Mouse (Mus musculus) heart, adult 11 months (tissue): ENCODE results near the gene Pde4d.
A peak's percentile ranks its signal among the peaks of the same experiment; 100 is the strongest.

Source experiments
- DNase-seq: peaks from one replicate; pipeline ENCODE4 v3.0.0; 2022

The Pde4d gene

DNA sequence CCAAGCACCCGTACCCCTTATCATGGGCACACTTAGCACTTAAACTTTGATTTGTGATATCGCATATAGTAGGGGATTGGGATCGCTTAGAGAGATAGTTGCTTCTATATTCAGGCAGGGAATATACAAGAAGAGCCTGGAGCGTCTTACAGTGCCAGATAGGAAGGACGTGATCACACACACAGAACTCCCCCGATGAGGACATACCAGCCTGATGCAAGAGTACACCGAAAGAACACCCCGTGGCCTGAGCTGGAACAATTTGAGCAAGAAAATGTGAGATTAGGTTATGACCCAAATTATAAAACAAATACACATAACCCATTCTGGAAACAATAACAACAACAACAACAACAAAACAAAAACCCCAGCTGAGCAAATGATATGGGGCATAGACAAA lies 1461.2 kb downstream of the Pde4d start:
- DNase-seq = peak; percentile 48

DNA sequence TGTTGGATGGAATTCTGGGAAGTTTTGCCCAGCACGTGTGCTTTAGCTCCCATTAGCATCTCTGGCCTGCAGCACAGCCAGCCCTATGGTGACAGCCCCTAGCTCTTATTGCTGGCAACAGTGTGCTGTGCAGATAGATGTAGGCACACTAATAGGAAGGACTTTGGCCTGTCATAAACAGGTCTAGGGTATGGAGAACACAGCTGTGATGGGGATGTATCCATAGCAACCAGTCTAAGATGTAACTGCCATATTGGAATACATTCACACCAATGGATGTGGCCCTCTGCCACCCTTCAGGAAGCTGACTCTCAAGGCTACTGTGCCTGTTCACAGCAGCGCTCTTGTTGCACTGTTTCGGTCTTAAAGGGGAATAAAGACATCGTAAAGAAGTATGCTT lies 1462.9 kb downstream of the Pde4d start:
- peak; percentile 64 for DNase-seq

DNA sequence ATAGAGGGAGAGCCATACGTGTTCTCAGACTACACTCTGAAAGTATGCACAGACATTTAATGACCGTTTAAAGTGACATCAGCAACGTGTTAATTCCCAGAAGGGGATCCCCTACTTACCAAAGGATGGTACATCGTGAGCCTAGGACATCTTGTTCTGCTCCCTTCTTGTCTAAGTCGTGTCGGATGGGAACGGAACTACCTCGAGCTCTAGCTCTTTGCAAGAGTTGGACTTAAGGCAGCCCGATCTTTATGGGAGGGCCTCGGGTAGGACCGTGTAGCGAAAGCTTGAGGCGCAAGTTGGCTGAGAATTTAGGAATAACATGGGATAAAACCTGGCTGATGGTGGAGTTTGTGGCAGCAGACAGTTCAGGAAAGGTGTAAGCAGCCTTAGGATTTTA lies 1464.5 kb downstream of the Pde4d start:
- peak; percentile 76 for DNase-seq

DNA sequence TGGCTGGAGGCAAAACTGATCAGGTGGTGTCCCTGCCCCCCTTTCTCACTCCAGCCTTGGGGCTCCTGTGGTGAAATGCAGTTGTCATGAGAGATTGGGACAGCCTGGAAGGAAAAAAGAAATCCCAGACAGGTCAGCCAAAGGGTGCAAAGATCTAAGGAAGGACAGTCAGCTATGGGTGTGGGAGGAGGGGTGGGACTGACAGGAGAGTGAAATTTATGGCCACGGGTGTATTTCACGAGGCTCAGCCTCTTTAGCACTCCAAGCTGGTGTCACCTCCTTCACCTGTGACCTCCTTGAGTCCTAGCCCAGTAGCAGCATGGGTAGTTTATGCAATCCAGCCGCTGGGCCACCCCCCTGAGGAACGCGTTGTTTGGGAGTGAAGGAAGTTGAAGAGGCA lies 1465.1 kb downstream of the Pde4d start:
- DNase-seq = peak; percentile 93

DNA sequence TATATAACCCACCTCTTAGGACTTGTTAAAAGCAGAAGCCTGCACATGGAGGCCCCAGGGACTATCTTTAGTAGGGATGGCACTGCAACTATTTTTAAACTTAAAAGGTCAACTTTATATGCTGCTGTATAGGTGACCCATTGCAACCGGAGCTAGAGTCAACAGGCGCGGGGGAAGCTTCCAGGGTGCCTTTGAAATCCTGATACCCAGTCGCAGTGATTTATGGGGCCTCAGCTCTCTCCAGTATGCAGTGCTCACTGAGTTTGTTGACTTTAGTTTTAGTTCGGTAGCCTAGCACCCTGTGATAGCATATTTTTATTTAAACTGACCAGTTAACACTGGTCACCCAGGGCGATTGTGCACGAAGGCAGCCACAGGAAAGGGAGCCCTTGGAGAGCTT lies 1465.8 kb downstream of the Pde4d start:
- DNase-seq = peak; percentile 81

DNA sequence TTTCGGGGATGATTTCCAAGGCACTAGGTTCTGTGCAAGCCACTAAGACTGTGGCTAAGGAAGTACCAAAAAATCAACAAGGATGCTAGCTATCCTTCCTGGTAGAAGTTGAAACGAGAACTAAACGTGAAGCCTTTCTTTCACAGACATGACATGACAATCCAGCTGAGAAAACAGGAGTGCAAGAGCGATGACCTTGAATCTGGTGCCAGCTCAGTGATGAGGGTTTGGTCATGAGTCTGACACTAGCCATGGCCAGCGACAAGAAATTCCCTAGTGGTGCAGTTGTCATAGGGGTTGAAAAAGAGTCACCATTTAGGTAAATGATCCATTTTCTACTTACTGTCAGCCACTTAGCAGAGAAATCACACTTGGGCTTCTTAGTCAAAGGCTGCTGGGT lies 1466.2 kb downstream of the Pde4d start:
- DNase-seq = peak; percentile 89

DNA sequence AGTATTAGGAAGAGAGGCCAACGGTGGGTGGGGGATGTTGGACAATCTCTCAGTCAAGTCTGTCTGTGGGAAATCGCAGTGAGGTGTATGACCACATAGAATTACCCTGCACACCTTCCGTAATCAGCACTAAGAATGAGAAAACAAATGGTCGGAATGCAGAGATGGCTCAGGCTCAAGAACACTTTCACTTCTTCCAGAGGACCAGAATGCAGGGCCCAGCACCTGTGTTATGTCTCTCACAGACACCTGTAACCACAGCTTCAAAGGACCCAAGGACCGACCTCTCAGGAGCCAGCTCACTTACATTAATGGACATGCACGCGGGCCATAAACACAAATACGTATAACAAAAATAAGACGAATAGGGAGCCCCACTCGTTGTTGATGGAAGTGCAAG lies 1467.8 kb downstream of the Pde4d start:
- peak; percentile 60 for DNase-seq

DNA sequence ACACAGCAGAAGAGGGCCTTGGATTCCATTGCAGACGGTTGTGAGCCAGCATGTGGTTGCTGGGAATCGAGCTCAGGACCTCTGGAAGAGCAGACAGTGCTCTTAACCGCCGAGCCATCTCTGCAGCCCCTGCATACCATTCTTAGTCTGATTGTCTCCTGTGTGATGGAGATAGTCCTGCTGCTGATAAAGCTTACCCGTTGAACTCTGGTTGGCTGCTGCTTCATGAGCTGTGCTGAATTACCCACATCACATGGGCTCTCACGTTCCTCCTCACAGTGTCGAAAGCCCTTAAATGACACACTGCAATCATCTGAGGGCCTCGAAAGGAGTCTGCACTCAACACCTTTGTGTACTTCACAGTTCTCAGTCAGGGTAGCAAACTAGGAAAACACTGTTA lies 1468.9 kb downstream of the Pde4d start:
- peak; percentile 85 for DNase-seq

DNA sequence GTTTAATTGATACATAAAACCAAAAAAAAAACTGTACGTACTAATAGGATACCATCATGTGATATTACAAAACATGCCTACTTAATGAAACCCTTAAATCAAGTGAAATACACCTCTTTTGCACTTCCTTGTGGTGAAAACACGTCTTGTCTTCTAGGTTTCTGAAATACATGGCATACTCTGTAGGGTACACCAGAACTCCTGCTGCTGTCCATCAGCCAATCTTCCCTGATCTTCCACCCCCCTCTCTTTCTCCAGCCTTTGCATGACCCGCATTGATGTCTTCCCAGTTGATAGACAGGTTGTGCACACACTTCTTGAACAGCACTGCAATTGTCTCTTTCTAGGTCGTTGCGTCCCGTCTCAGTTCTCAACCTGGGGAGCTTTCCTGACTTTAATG lies 1470.5 kb downstream of the Pde4d start:
- DNase-seq = peak; percentile 55

DNA sequence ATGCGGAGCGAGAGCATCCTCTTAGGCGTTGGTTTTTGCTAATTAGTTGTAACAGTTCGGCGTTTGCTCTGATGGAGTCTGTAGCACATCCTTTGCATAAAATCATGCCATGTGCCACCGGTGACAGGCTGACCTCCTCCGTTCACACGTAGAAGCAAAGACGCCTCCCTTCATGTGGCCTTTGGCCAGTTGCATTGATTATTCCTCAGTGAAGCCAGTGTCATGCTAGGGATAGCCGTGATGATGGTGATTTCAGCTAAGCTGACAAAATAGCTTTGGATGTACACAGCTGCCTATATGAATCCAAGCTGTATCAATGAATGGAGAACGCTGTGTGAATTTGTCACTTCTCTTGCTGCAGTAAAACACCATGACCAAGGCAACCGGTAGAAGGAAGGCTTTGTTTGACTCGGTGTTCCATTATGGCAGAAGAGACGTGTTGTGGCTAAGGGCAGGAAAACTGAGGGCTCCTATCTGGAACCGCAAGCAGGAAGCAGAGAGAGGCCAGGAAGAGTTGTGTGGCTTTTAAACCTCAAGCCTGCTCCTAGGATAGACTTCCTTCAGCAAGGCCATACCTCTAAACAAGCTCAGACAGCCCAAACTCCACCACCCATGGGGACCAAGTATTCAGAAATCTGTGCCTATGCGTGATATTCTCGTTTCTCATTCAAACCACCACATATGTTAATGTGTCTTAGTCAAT lies 1471.7 kb downstream of the Pde4d start:
- peak; percentile 68 for DNase-seq

DNA sequence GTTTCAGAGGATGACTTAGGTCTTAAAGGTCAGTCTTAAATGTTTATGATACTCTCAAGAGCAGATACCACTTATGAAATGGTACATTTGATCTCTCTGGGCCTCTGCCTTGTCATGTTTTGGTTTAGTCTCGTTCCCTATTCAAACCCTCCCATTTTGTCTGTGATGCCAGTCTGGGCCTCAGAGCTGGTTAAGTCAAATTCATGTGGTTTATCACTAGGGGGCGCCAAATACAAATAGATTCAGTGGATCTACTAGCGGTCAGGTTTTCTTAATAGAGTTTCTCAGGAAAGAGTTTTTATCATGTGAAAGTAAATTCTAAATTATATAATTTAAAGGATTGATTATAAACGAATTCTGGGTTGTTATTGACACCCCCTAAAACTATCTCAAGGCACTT lies 1472.5 kb downstream of the Pde4d start:
- DNase-seq = peak; percentile 86

DNA sequence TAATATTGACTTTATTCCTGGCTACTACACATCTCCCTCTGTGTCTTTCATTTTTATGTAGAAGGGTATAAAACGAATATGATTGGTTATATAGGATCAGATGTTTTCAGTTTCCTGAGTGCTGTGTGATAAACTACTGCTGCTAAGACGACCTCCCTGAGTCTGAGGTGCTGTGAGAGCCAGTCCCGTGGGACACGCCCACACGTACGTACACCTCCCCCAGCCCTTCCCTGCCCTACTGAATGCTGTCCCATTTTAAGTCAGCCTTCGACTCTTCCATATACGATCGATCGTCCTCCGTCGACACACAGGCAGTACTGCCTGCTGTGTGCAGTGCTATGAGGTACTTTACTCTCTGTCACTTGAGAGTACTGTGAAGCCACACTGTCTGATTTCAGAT lies 1473.0 kb downstream of the Pde4d start:
- peak; percentile 56 for DNase-seq

DNA sequence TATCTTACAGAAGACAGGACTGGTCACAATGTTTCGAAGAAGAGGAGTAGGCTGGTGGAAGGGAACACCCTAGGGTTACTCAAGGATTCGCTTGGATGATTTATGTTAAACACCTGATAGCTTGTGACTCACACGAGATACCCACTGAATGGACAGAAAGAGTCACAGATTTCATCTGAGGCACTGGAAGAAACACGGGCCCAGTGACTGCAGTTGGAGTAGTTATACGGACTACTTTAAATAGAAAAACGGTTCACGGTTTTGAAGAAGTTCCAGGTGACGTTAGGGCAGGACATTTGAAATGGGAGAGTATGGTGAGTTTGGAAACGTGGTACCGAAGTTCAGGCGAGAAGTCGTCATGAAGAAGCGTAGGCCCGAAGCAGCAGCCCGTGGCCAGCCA lies 1475.0 kb downstream of the Pde4d start:
- DNase-seq = no peak

DNA sequence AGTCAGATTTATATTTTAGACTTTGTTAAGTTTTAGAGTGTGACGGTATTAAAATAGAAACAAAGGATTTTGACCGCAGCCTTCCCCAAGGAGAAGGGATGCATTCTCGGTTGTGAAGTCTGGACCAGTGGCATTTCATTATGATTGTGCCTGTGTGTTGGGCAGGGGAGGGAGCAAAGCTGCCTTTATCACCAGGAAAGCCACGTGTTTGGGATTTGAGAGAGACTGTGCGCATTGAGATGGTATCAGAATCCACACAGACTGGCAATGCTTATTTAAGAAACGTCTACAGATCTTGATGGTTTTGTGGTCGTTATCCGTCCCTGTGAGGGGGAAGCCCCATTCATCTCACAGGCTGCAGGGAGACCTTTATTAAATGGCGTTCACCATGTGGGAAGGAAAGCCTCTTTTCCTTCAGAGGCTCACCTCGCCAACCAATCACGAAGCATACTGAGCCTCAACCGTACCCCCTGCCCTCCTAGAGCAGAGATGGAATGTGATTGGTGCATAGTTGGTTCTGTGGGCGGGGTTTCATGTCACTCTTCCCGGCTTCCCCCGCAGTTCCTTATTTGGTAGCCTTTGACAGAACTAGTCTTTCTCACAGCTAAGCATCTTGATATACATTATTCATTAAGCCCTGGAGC lies 1476.7 kb downstream of the Pde4d start:
- peak; percentile 96 for DNase-seq

DNA sequence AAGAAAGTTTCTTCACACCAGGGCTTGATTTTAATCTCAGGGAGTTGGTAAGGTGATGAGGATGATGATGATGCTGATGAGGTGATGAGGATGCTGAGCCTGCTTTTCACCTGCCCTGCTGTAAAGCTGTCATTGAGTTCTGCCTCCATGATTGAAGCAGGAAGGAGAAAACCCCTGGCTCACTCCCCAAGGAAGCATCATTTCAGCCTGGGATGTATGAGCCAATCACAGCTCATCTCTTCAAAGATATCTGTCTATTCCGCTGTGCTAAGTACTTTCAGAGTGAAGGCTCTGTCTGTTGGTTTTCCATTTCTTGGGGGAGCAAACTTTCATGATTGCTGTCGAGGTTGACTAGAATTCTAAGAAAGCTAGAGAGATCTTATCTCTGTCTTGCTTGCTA lies 1478.0 kb downstream of the Pde4d start:
- peak; percentile 49 for DNase-seq

DNA sequence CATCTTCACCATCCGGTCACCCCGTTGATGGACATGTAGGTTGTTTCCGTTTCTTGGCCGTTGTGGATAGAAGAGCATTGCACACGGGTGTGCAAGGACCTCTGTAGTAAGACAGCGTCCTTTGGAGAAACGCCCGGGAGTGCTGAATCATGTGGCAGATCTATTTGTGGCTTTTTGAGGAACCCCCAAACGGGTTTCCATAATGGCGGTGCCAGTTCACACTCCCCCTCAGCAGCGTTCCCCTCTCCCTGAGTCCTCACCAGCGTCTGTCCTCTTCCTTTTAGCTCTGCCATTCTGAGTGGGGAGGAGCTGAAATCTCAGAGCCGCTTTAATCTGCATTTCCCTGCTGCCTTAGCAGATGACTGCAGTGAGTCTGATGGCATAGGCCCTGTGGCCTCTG lies 1482.9 kb downstream of the Pde4d start:
- peak; percentile 88 for DNase-seq

DNA sequence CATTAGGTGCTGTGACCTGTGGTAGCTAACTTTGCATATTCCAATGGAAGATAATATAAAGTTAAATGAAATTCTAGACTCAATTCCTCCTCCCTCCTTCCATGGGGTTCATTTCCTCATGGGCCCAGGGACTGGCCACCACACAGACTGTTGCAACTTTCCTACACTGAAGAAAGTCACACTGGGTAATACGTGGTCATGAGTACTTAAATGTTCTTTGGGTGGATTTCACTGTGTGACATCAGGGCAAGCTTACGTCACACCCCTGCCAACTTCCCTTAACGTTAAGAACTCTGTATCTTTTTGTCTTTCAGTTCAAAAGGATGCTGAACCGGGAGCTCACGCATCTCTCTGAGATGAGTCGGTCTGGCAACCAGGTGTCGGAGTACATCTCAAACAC lies 1483.8 kb downstream of the Pde4d start:
- peak; percentile 51 for DNase-seq

DNA sequence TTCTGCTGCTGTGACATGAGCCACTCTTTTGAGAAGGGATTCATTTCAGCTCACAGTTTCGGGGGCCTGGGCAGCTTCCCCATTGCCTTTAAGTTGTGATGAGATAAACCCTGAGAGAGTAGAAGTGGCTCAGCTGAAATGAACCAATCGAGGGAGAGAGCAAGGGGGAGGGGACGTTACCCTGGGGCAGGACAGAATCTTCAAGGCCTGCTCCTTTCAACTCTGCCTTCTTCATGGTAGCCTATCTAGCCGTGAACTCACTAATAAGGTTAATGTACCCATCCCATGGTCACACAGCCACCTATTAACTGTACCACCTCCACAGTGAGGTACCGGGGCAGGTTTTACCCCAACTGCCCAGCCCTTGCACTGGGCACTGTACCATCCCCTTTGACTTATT lies 1487.1 kb downstream of the Pde4d start:
- DNase-seq = peak; percentile 76

DNA sequence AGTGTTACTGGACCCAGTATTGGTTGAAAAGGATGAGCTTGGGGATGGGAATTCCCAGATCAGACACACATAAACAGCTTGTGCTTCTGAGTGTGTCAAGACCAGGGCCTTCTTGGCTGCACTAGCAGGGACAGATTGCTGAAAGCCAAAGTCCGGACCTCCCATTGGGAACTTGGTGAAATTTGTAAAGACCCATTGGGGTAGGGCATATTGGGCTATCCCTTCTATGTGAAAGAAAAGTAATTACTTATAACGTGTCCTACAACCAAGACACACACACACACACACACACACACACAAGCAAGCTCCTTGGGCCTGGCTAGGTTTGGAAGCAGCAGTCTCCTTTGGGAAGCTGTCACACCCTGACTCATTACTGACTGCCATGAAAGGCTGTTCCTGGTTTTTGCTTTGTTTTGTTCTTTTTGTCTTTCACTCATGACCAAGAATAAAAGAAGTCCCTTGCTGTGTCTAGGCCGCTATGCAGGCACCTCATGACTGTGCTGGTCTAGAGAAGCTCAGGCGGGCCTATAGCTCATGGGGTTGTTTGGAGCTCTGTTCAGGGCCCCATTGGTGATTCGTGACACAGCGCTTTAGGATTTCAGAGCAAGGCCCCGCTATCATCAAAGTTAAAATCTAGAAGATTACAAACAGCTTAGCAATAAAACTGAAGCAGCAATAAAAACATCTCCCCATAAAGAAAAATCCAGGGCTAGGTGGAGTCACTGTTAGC lies 1495.2 kb downstream of the Pde4d start:
- peak; percentile 57 for DNase-seq

DNA sequence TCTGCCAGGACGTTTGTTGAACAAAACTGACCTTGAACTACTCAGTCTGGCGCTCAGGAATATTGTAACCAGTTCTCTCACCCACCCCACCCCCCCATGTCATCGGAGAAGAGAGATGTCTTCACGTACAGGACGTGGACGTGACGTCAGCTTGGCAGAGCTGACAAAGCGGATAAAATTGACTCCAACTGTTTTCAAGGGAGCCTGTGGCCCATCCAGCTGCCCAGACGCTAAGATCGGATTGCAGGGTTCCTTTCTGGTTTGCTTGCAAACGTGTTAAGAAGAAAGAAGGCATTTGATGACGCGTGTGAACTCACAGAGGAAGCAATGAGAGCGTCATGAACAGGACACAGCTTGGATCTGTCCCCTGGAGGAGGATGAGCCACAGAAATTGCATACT lies 1501.7 kb downstream of the Pde4d start:
- peak; percentile 72 for DNase-seq

DNA sequence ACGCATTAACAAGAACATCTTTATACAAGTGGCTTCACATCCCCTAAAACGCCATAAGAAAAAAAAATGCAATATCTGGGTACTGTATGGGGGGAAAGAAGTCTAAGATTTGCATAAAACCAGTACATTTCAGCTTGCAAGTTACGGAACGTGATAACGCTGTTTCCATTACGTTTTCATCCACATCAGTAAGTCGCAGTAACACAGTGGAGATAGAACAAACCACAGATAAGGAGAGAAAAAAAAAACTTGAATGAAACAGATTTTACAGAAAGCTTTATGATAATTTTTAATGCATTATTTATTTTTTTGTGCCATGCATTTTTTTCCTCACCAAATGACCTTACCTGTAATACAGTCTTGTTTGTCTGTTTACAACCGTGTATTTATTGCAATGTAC lies 1504.4 kb downstream of the Pde4d start:
- no peak for DNase-seq

DNA sequence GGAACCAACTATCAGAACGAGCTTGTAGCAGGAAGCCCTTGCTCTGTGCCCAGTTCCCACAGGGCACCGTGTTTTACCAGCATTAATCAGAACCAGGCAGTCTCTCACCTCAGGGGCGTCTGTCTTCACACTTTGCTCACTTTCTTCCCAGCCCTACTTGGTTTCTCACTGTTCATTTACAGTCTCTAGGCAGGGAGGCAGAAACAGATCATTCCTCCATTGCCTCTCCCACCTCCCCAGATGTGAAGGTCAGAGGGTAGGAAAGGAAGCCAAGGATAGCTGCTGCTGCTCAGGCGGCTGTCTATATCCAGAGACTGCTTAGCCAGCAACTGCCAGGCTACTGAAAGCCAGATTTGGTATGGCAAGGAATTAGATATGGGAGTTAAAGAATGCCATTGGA lies 1508.2 kb downstream of the Pde4d start:
- DNase-seq = peak; percentile 54

DNA sequence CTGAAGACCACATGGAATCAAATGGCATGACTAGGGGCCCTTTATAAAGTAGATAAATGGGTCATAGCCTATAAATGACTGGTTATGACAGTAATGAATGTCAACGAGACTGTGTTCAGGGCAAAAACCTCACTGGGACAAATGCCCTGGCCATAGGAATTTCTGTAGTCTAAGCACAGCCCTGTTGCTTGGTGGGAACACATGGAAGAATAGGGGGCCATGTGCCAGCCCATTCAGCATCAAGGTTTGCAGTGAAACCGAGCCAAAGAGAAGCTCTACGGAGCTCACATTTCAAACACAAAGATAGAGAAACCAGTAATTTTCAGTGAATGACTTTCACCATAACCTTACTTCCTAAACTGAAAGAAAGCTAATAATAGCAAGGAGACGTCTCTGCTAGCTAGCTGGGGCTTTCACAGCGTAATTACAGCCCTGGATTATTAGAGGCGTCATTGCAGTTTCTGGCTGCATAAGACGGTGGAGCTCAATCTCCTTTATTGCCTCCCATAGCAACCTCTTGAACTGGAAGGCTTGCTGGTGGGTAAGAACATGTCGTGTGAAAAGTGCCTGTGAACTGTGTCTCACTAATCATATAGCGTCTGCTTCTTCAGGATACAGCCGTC lies 1533.2 kb downstream of the Pde4d start:
- DNase-seq = peak; percentile 64

DNA sequence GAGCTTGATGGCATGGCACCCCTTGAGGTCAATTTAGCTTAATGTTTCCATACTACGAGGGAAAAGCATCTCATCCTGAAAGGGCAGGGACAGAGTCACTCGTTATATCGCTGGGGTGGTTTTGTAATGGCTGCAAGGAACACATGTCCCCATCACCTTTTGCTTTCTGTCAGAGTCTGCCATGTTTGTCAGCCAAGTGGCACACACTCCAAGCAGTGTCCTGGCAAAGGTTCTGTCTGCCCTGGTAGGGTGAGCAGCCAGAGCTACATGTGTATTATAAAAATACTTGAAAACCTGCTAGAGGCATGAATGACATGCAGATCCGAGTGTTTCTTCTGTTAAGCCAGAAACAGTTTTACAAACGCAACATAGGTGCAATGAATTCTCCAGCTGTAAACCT lies 1535.7 kb downstream of the Pde4d start:
- DNase-seq = peak; percentile 93
